ENCODE assay signal across 8 mouse cellular contexts in genomic region chr15:80024331-80025313, GRCm38 (mm10). TPM values are rescaled to one million over a fixed set of nuclear protein-coding genes. Genes with fewer than 3 reads are reported as not detected.
A peak's percentile ranks its signal among the peaks of the same experiment; 100 is the strongest.
DNase-seq lines count a peak whose midpoint lies in the region; ATAC-seq and TF ChIP-seq lines count a peak whose summit lies in the region.

No protein-coding gene starts in this region.

- no peak for TF ChIP-seq EP300 in lung, postnatal 0 days (IDR thresholded peaks at IDR 0.05)

- H3K36me3 ChIP-seq in lung, postnatal 0 days (ENCODE audit: insufficient read depth, low read length), result no peaks in the 10 kb centered on the region
- H3K36me3 ChIP-seq in heart, embryonic 16.5 days (ENCODE audit: control insufficient read depth, insufficient read depth), result no peaks in the 10 kb centered on the region
- no peaks in the 10 kb centered on the region for H3K36me3 ChIP-seq in neural tube, embryonic 14.5 days (ENCODE audit: control insufficient read depth, insufficient read depth, low read length)

- no peak overlapping the region for H3K4me3 ChIP-seq in lung, postnatal 0 days (ENCODE audit: low read depth, low read length)
- H3K4me3 ChIP-seq in heart, embryonic 16.5 days (ENCODE audit: low read length), result no peak overlapping the region
- no peak overlapping the region for H3K4me3 ChIP-seq in neural tube, embryonic 14.5 days (ENCODE audit: low read depth, low read length)

- 31% methylated on average over 11 of the region's 11 CpGs for WGBS in lung, postnatal 0 days
- 33% methylated on average over 11 of the region's 11 CpGs for WGBS in heart, embryonic 16.5 days
- 53% methylated on average over 11 of the region's 11 CpGs for WGBS in neural tube, embryonic 14.5 days

- ATAC-seq in lung, postnatal 0 days, result peak; percentile 77
- ATAC-seq in heart, embryonic 16.5 days (replicated peaks; ENCODE audit: extremely low read depth, insufficient read depth, low FRiP score), result peak; percentile 71
- ATAC-seq in neural tube, embryonic 14.5 days (ENCODE audit: low read depth), result no peak

- peak; percentile 82 for DNase-seq in adrenal gland, adult 2 months
- no peak for DNase-seq in adrenal gland, postnatal 4 days (ENCODE audit: low spot score in 2 of 2)
- peak; percentile 45 for DNase-seq in lung, postnatal 0 days (ENCODE audit: low spot score)
- DNase-seq in lung, postnatal 25 days (ENCODE audit: low spot score), result no peak
- DNase-seq in spleen, adult 12 weeks (ENCODE audit: low spot score), result no peak
- DNase-seq in embryo, embryonic 10.5 days (ENCODE audit: low spot score), result no peak

- H3K4me2 ChIP-seq in lung, postnatal 0 days (replicated peaks; ENCODE audit: low read depth, low read length), result no peak overlapping the region
- H3K4me2 ChIP-seq in heart, embryonic 16.5 days (ENCODE audit: low read depth, low read length), result peak overlapping the region; percentile 3; the same call in 1 of the 2 replicates
- no peak overlapping the region for H3K4me2 ChIP-seq in neural tube, embryonic 14.5 days (ENCODE audit: low read depth, low read length)

- peak overlapping the region; percentile 54 for H3K27ac ChIP-seq in lung, postnatal 0 days (ENCODE audit: low read length)
- H3K27ac ChIP-seq in heart, embryonic 16.5 days (ENCODE audit: low read length), result peak overlapping the region; percentile 78
- H3K27ac ChIP-seq in neural tube, embryonic 14.5 days (ENCODE audit: low read depth, low read length), result peak overlapping the region; percentile 22; the same call in 1 of the 2 replicates

- H3K4me1 ChIP-seq in lung, postnatal 0 days (ENCODE audit: insufficient read depth, low read depth, low read length), result peaks cover 5% of the 10 kb centered on the region; the same call in 1 of the 2 replicates
- peaks cover 41% of the 10 kb centered on the region for H3K4me1 ChIP-seq in heart, embryonic 16.5 days (ENCODE audit: control insufficient read depth, insufficient read depth, low read length)
- no peaks in the 10 kb centered on the region for H3K4me1 ChIP-seq in neural tube, embryonic 14.5 days (ENCODE audit: control insufficient read depth, insufficient read depth, low read length)

- TF ChIP-seq CTCF in lung, postnatal 0 days (IDR thresholded peaks at IDR 0.05), result no peak

- H3K9me3 ChIP-seq in lung, postnatal 0 days (ENCODE audit: low read length), result no peaks in the 10 kb centered on the region
- H3K9me3 ChIP-seq in heart, embryonic 16.5 days (replicated peaks; ENCODE audit: control insufficient read depth, low read length), result no peaks in the 10 kb centered on the region
- no peaks in the 10 kb centered on the region for H3K9me3 ChIP-seq in neural tube, embryonic 14.5 days (ENCODE audit: control insufficient read depth, low read length)

- H3K27me3 ChIP-seq in lung, postnatal 0 days (replicated peaks; ENCODE audit: insufficient read depth, low read length), result no peaks in the 10 kb centered on the region
- H3K27me3 ChIP-seq in heart, embryonic 16.5 days (ENCODE audit: control insufficient read depth, insufficient read depth, low read length), result no peaks in the 10 kb centered on the region
- H3K27me3 ChIP-seq in neural tube, embryonic 14.5 days (ENCODE audit: control insufficient read depth, insufficient read depth, low read length), result no peaks in the 10 kb centered on the region

- no peak overlapping the region for H3K9ac ChIP-seq in lung, postnatal 0 days (replicated peaks; ENCODE audit: low read depth)
- H3K9ac ChIP-seq in heart, embryonic 16.5 days (ENCODE audit: low read length), result peak overlapping the region; percentile 31; the same call in 1 of the 2 replicates
- no peak overlapping the region for H3K9ac ChIP-seq in neural tube, embryonic 14.5 days (replicated peaks; ENCODE audit: low read depth, low read length)

RNA-seq across cellular contexts. Expression of gene Pdgfb, which starts 9.8 kb away (rescaled TPM):
- 10 to 100 TPM; 30.3 to 54.0 TPM for total RNA-seq in adrenal gland, adult 2 months (2021)
- polyA plus RNA-seq in adrenal gland, adult 2 months (2012; rRNA removed), result 63.3 and 63.8 TPM in 2 replicates
- total RNA-seq in adrenal gland, postnatal 4 days (2021), result 10 to 100 TPM; 31.3 to 35.1 TPM
- 10.5 and 14.2 TPM in 2 replicates for polyA plus RNA-seq in lung, postnatal 0 days (2015; fragmentation: Nextera tagmentation; extraction: Ambion mirVana)
- 3.2 and 4.6 TPM in 2 replicates for polyA plus RNA-seq in heart, embryonic 16.5 days (2015; fragmentation: Nextera tagmentation; extraction: Ambion mirVana)
- polyA plus RNA-seq in neural tube, embryonic 14.5 days (2014; fragmentation: Nextera tagmentation; extraction: Ambion mirVana), result 4.5 and 5.0 TPM in 2 replicates

RNA-seq across cellular contexts. Expression of gene Cbx7, which starts 53.7 kb away (rescaled TPM):
- total RNA-seq in adrenal gland, adult 2 months (2021), result 10 to 100 TPM; 15.6 to 29.8 TPM
- 35.2 and 41.3 TPM in 2 replicates for polyA plus RNA-seq in adrenal gland, adult 2 months (2012; rRNA removed)
- 10 to 100 TPM; 15.4 to 18.4 TPM for total RNA-seq in adrenal gland, postnatal 4 days (2021)
- 4.1 and 4.5 TPM in 2 replicates for polyA plus RNA-seq in lung, postnatal 0 days (2015; fragmentation: Nextera tagmentation; extraction: Ambion mirVana)
- 1.4 and 1.7 TPM in 2 replicates for polyA plus RNA-seq in heart, embryonic 16.5 days (2015; fragmentation: Nextera tagmentation; extraction: Ambion mirVana)
- 4.3 and 5.0 TPM in 2 replicates for polyA plus RNA-seq in neural tube, embryonic 14.5 days (2014; fragmentation: Nextera tagmentation; extraction: Ambion mirVana)

Comparison
In these comparisons a context has a peak if more than half of its experiments do, and no peak if none do; other contexts are left out.
1. DNase-seq: peak in adrenal gland, adult 2 months (single experiment) and lung, postnatal 0 days (single experiment); none in adrenal gland, postnatal 4 days (0 of 2), lung, postnatal 25 days (single experiment), spleen, adult 12 weeks (single experiment) and embryo, embryonic 10.5 days (single experiment).
2. H3K27ac ChIP-seq: peak in every context shown above with its lines; median percentile 78 in heart, embryonic 16.5 days; 54 in lung, postnatal 0 days; 22 in neural tube, embryonic 14.5 days.